Mouse (Mus musculus) monocyte, adult 5-6 weeks (primary cell): ENCODE results near the gene Hook1. TPM values are rescaled to one million over a fixed set of nuclear protein-coding genes. Genes with fewer than 3 reads are reported as not detected.

ENCODE experiments used
- total RNA-seq: library from RNA; stranded (forward); fragments of 200-1000, 200-491, 200-594 nt; gene quantifications from 3 replicates; pipeline ENCODE4 v1.2.3, GENCODE M21; 2017

The Hook1 gene
- total RNA-seq, 1 experiment from 2014 or later: 10.0 TPM

Other genes starting within 250 kb of the Hook1 start
- gene Cyp2j13, start 110.3 kb downstream of the Hook1 start, total RNA-seq: not detected in 3 replicates
- not detected in 3 replicates for gene Cyp2j12, start 173.9 kb downstream of the Hook1 start, total RNA-seq